Comparison of ENCODE assay signal across 8 mouse cellular contexts in genomic region chr1:181017212-181017711, GRCm38 (mm10). TPM values are rescaled to one million over a fixed set of nuclear protein-coding genes. Genes with fewer than 3 reads are reported as not detected.
DNase-seq lines count a peak whose midpoint lies in the region; ATAC-seq and TF ChIP-seq lines count a peak whose summit lies in the region.

No protein-coding gene starts in this region.

- peak overlapping the region; percentile 92 for H3K4me2 ChIP-seq in kidney, embryonic 15.5 days
- peak overlapping the region; percentile 90 for H3K4me2 ChIP-seq in limb, embryonic 15.5 days
- H3K4me2 ChIP-seq in midbrain, postnatal 0 days (ENCODE audit: low read depth, low read length, poor library complexity, severe bottlenecking) = peak overlapping the region; percentile 98

- H3K9ac ChIP-seq in kidney, embryonic 15.5 days = peak overlapping the region; percentile 35; the same call in 1 of the 2 replicates
- H3K9ac ChIP-seq in limb, embryonic 15.5 days = peak overlapping the region; percentile 33; the same call in 1 of the 2 replicates
- 0 out of 2 replicates have a peak overlapping the region, but pooled peaks have one; percentile 36 for H3K9ac ChIP-seq in midbrain, postnatal 0 days (replicated peaks; ENCODE audit: low read length, poor library complexity, severe bottlenecking)

- H3K79me2 ChIP-seq in C2C12 (ENCODE audit: control insufficient read depth, insufficient read depth) = peaks cover 23% of the 10 kb centered on the region

- peak; percentile 83 for DNase-seq in brain, embryonic 14.5 days (ENCODE audit: low read depth)
- DNase-seq in heart, embryonic 10.5 days (ENCODE audit: low spot score) = peak; percentile 93
- DNase-seq in midbrain, postnatal 0 days (ENCODE audit: low spot score) = peak; percentile 71
- peak; percentile 62 to 74 for DNase-seq in spleen, postnatal 14 days (ENCODE audit: low spot score in 2 of 2)

- peaks cover 19% of the 10 kb centered on the region for H3K36me3 ChIP-seq in C2C12 (ENCODE audit: control insufficient read depth, insufficient read depth)
- H3K36me3 ChIP-seq in heart, embryonic 10.5 days = no peaks in the 10 kb centered on the region
- H3K36me3 ChIP-seq in kidney, embryonic 15.5 days = no peaks in the 10 kb centered on the region
- H3K36me3 ChIP-seq in limb, embryonic 15.5 days = no peaks in the 10 kb centered on the region
- H3K36me3 ChIP-seq in midbrain, postnatal 0 days (ENCODE audit: insufficient read depth, low read length) = no peaks in the 10 kb centered on the region

- H3K9me3 ChIP-seq in heart, embryonic 10.5 days = no peaks in the 10 kb centered on the region
- H3K9me3 ChIP-seq in kidney, embryonic 15.5 days (replicated peaks) = no peaks in the 10 kb centered on the region
- no peaks in the 10 kb centered on the region for H3K9me3 ChIP-seq in limb, embryonic 15.5 days
- no peaks in the 10 kb centered on the region for H3K9me3 ChIP-seq in midbrain, postnatal 0 days (ENCODE audit: low read length)

- H3K27me3 ChIP-seq in C2C12 (ENCODE audit: control insufficient read depth, insufficient read depth, insufficient read length) = no peaks in the 10 kb centered on the region
- peaks cover 26% of the 10 kb centered on the region for H3K27me3 ChIP-seq in heart, embryonic 10.5 days (ENCODE audit: insufficient read depth, poor library complexity, severe bottlenecking)
- peaks cover 9% of the 10 kb centered on the region; the same call in 1 of the 2 replicates for H3K27me3 ChIP-seq in kidney, embryonic 15.5 days
- H3K27me3 ChIP-seq in limb, embryonic 15.5 days = no peaks in the 10 kb centered on the region
- no peaks in the 10 kb centered on the region for H3K27me3 ChIP-seq in midbrain, postnatal 0 days (ENCODE audit: insufficient read depth, low read length)

- peak overlapping the region; percentile 71 for H3ac ChIP-seq in C2C12 (ENCODE audit: control insufficient read depth, insufficient read length, low read depth)

- no peak for TF ChIP-seq POLR2A in brain, embryonic 14.5 days (IDR thresholded peaks at IDR 0.05; ENCODE audit: borderline replicate concordance, extremely low read depth, insufficient read depth, insufficient read length, poor library complexity, severe bottlenecking)

- ATAC-seq in erythroblast, adult 5-6 weeks (replicated peaks; ENCODE audit: low FRiP score, poor library complexity, severe bottlenecking) = peak; percentile 71
- ATAC-seq in kidney, embryonic 15.5 days (replicated peaks; ENCODE audit: low FRiP score) = peak; percentile 74
- peak; percentile 45; the same call in 1 of the 2 replicates for ATAC-seq in limb, embryonic 15.5 days (ENCODE audit: insufficient number of reproducible peaks, low FRiP score, low TSS enrichment, low read depth)
- ATAC-seq in midbrain, postnatal 0 days (ENCODE audit: low FRiP score) = peak; percentile 79

- peak overlapping the region; percentile 50 for H3K4me3 ChIP-seq in C2C12 (ENCODE audit: insufficient read depth, poor library complexity, severe bottlenecking)
- peak overlapping the region; percentile 72 for H3K4me3 ChIP-seq in heart, embryonic 10.5 days
- H3K4me3 ChIP-seq in kidney, embryonic 15.5 days (replicated peaks) = peak overlapping the region; percentile 49
- peak overlapping the region; percentile 51 for H3K4me3 ChIP-seq in limb, embryonic 15.5 days
- peak overlapping the region; percentile 54 for H3K4me3 ChIP-seq in midbrain, postnatal 0 days (ENCODE audit: low read depth, low read length)

- H3K4me1 ChIP-seq in heart, embryonic 10.5 days = peaks cover 27% of the 10 kb centered on the region
- peaks cover 41% of the 10 kb centered on the region for H3K4me1 ChIP-seq in kidney, embryonic 15.5 days
- peaks cover 33% of the 10 kb centered on the region for H3K4me1 ChIP-seq in limb, embryonic 15.5 days
- H3K4me1 ChIP-seq in midbrain, postnatal 0 days (ENCODE audit: insufficient read depth, low read length) = no peaks in the 10 kb centered on the region; the same call in 1 of the 2 replicates

- peak overlapping the region; percentile 82 for H3K27ac ChIP-seq in heart, embryonic 10.5 days
- peak overlapping the region; percentile 61 for H3K27ac ChIP-seq in kidney, embryonic 15.5 days
- peak overlapping the region; percentile 77 for H3K27ac ChIP-seq in limb, embryonic 15.5 days
- H3K27ac ChIP-seq in midbrain, postnatal 0 days (ENCODE audit: low read depth, low read length) = peak overlapping the region; percentile 38

- peaks cover 2% of the 10 kb centered on the region for H3K79me3 ChIP-seq in C2C12 (ENCODE audit: low read depth)

- 0% methylated on average over 22 of the region's 22 CpGs for WGBS in heart, embryonic 10.5 days
- 0% methylated on average over 22 of the region's 22 CpGs for WGBS in kidney, embryonic 15.5 days
- under 1% methylated on average over 22 of the region's 22 CpGs for WGBS in limb, embryonic 15.5 days
- under 1% methylated on average over 22 of the region's 22 CpGs for WGBS in midbrain, postnatal 0 days

- TF ChIP-seq CTCF in C2C12 (IDR thresholded peaks at IDR 0.05; ENCODE audit: control insufficient read depth, insufficient read depth, insufficient read length) = no peak
- TF ChIP-seq CTCF in brain, embryonic 14.5 days (IDR thresholded peaks at IDR 0.05; ENCODE audit: borderline replicate concordance, extremely low read depth, insufficient read depth, insufficient read length) = no peak
- TF ChIP-seq CTCF in midbrain, postnatal 0 days (IDR thresholded peaks at IDR 0.05) = no peak

TF ChIP-seq in C2C12, 6 proteins besides CTCF, POLR2A, EP300 and RAD21:
- TF ChIP-seq MYOG (IDR thresholded peaks at IDR 0.05; ENCODE audit: control insufficient read depth, extremely low read depth, insufficient read length) (no peak), MAX (IDR thresholded peaks at IDR 0.05) (no peak), USF1 (IDR thresholded peaks at IDR 0.05; ENCODE audit: low read depth) (no peak), MYOD1 (IDR thresholded peaks at IDR 0.05; ENCODE audit: control insufficient read depth, insufficient read length, low read depth) (no peak), FOSL1 (IDR thresholded peaks at IDR 0.05; ENCODE audit: insufficient read depth, low read length, poor library complexity, severe bottlenecking) (no peak), CEBPB (IDR thresholded peaks at IDR 0.05; ENCODE audit: low read depth) (no peak)

RNA-seq across cellular contexts. Expression of gene Ephx1, which starts 3.4 kb away (rescaled TPM):
- polyA plus RNA-seq in C2C12 (2012; fragmentation: generic; extraction: Trizol) = 60.6 TPM
- polyA plus RNA-seq in brain, embryonic 14.5 days (2012; rRNA removed) = 2.8 and 5.1 TPM in 2 replicates
- 6.1 and 12.5 TPM in 2 replicates for total RNA-seq in erythroblast, adult 5-6 weeks (2015; ENCODE audit: low replicate concordance)
- 3.3 TPM in 1 of 2 replicates, not detected in the other for total RNA-seq in erythroblast, adult 5-6 weeks (2017; ENCODE audit: low replicate concordance)
- polyA plus RNA-seq in heart, embryonic 10.5 days (2016; fragmentation: Nextera tagmentation; extraction: Ambion mirVana) = 3.4 and 3.9 TPM in 2 replicates
- 5.7 and 5.8 TPM in 2 replicates for polyA plus RNA-seq in kidney, embryonic 15.5 days (2015; fragmentation: Nextera tagmentation; extraction: Ambion mirVana)
- 12.4 and 20.3 TPM in 2 replicates for polyA plus RNA-seq in limb, embryonic 15.5 days (2015; fragmentation: Nextera tagmentation; extraction: Ambion mirVana)
- total RNA-seq in midbrain, postnatal 0 days (2014; rRNA removed) = 11.8 and 13.8 TPM in 2 replicates
- polyA plus RNA-seq in midbrain, postnatal 0 days (2015; fragmentation: Nextera tagmentation; extraction: Ambion mirVana) = 9.7 and 10.6 TPM in 2 replicates

RNA-seq across cellular contexts. Expression of gene 9130409I23Rik, which starts 33.8 kb away (rescaled TPM):
- polyA plus RNA-seq in C2C12 (2012; fragmentation: generic; extraction: Trizol) = not detected
- not detected in 2 replicates for polyA plus RNA-seq in brain, embryonic 14.5 days (2012; rRNA removed)
- total RNA-seq in erythroblast, adult 5-6 weeks (2015; ENCODE audit: low replicate concordance) = not detected in 2 replicates
- total RNA-seq in erythroblast, adult 5-6 weeks (2017; ENCODE audit: low replicate concordance) = not detected in 2 replicates
- polyA plus RNA-seq in heart, embryonic 10.5 days (2016; fragmentation: Nextera tagmentation; extraction: Ambion mirVana) = not detected in 2 replicates
- not detected in 2 replicates for polyA plus RNA-seq in kidney, embryonic 15.5 days (2015; fragmentation: Nextera tagmentation; extraction: Ambion mirVana)
- polyA plus RNA-seq in limb, embryonic 15.5 days (2015; fragmentation: Nextera tagmentation; extraction: Ambion mirVana) = not detected in 2 replicates
- total RNA-seq in midbrain, postnatal 0 days (2014; rRNA removed) = not detected in 2 replicates
- polyA plus RNA-seq in midbrain, postnatal 0 days (2015; fragmentation: Nextera tagmentation; extraction: Ambion mirVana) = not detected in 2 replicates

Comparison
In these comparisons a context has a peak if more than half of its experiments do, and no peak if none do; other contexts are left out.
1. Peak in every context shown above with its lines: DNase-seq, ATAC-seq, H3K4me3 ChIP-seq and H3K27ac ChIP-seq.